Mouse (Mus musculus): ENCODE measurements around the gene Narf. TPM values are rescaled to one million over a fixed set of nuclear protein-coding genes. Genes with fewer than 3 reads are reported as not detected.

The Narf gene
- polyA plus RNA-seq (2015; fragmentation: Illumina TruSeq; extraction: RNeasy Lipid Tissue Mini Kit (QIAGEN cat#74804); ENCODE audit: insufficient read depth, low read depth, low replicate concordance), result 3.6 TPM

DNA sequence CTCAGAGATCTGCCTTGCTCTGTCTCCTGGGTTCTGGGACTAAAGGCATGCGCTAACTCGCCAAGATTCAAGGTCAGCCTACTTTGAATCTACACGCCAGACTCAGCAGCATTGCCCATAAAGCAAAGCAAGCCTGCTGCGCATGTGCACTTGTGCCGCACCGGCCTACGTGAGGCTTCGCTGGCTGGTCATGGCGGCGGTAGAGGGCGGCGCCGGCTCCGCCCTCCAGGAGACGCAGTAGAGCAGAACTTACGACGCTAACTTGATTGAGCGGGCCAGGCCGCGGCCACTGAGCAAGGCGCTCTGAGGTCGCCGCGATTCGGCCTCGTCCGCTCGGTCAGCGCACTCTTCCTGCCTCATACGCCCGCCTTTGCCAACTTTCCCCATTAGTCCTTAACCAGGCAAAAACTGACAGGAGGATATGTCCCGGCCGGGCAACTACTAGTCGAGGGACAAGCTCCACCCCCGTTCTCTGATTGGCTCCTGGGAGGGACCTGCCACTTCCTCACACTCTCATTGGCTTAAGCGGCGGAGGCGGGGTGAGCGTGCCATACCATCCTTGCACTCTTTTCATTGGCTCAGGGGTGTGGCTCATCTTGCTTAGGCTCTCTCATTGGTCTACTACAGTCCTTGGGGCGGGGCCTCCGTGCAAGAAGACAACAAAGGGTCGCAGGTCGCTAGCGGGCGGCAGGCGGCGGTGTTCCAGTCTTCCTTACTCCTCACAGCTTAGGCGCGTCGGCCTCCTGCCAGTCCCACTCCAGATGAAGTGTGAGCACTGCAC is at the start of gene Narf:
Gene Narf (plus strand): TSS at position 690 of the 781 bp plus-strand sequence.

DNA sequence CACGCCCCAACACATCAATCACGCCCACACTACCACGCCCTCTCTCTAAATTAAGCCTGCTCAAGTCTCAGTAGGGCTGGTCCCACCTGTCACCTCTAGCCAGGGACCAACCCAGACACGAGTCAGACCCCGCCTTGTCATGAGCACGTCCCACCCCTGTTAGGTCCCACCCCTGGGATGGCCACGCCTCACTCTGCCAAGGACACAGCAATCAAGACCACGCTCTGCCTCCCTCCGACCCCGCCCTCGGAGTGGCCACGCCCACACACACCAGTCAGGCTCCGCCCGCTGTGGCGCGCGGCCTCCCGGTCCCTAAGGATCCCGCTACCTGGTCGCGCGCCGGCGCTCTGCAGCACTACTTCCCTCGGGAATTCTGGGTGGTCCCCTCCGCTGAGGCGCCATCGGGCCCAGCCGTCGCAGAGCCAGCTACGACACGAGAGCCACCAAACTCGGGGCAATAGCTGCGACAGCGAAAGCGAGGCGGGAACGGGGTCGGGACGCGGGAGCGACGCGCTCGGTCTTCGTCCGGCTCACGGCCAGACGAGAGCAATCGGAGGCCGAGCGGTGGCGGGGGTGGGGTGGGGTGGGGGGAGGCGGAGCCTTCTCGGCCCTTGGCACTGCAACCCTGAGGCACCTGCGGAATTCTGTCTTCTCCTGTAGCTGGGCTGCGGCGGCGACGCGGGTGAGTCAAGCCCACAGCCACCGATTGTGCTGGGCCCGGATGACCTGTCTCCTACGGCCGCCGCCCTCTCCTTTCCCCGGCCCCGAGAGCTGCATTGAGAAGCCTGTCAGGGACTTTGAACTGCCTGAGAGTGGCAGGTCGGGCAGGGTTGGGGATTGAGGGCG is 32.7 kb upstream of the Narf start, which contains the start of the genes Hexdc and Ogfod3:
Gene Hexdc (plus strand): TSS at position 273 of the 846 bp plus-strand sequence.
Gene Ogfod3 (minus strand): TSS at position 551 of the 846 bp plus-strand sequence.

GRCm38 (mm10) chr11:121229018-121229439 is 8.0 kb upstream of the Narf start, which contains the start of gene Cybc1:
TSS of gene Cybc1 (minus strand) at chr11:121229322.

GRCm38 (mm10) chr11:121259160-121260100 is 22.4 kb downstream of the Narf start, which contains the start of gene Foxk2:
TSS of gene Foxk2 (plus strand) at chr11:121259990.

Other genes with a start within 250 kb of the Narf start
- gene Csnk1d, start 245.9 kb upstream of the Narf start, polyA plus RNA-seq (2015; fragmentation: Illumina TruSeq; extraction: RNeasy Lipid Tissue Mini Kit (QIAGEN cat#74804); ENCODE audit: insufficient read depth, low read depth, low replicate concordance), result 15.0 TPM
- gene Cd7, start 197.8 kb upstream of the Narf start, polyA plus RNA-seq (2015; fragmentation: Illumina TruSeq; extraction: RNeasy Lipid Tissue Mini Kit (QIAGEN cat#74804); ENCODE audit: insufficient read depth, low read depth, low replicate concordance), result not detected
- gene Sectm1b, start 173.7 kb upstream of the Narf start, polyA plus RNA-seq (2015; fragmentation: Illumina TruSeq; extraction: RNeasy Lipid Tissue Mini Kit (QIAGEN cat#74804); ENCODE audit: insufficient read depth, low read depth, low replicate concordance), result not detected
- gene Sectm1a, start 156.0 kb upstream of the Narf start, polyA plus RNA-seq (2015; fragmentation: Illumina TruSeq; extraction: RNeasy Lipid Tissue Mini Kit (QIAGEN cat#74804); ENCODE audit: insufficient read depth, low read depth, low replicate concordance), result not detected
- gene Tex19.2, start 118.6 kb upstream of the Narf start, polyA plus RNA-seq (2015; fragmentation: Illumina TruSeq; extraction: RNeasy Lipid Tissue Mini Kit (QIAGEN cat#74804); ENCODE audit: insufficient read depth, low read depth, low replicate concordance), result not detected
- gene Tex19.1, start 91.1 kb upstream of the Narf start, polyA plus RNA-seq (2015; fragmentation: Illumina TruSeq; extraction: RNeasy Lipid Tissue Mini Kit (QIAGEN cat#74804); ENCODE audit: insufficient read depth, low read depth, low replicate concordance), result not detected
- not detected for gene Uts2r, start 77.0 kb upstream of the Narf start, polyA plus RNA-seq (2015; fragmentation: Illumina TruSeq; extraction: RNeasy Lipid Tissue Mini Kit (QIAGEN cat#74804); ENCODE audit: insufficient read depth, low read depth, low replicate concordance)
- gene Hexdc, start 32.8 kb upstream of the Narf start, polyA plus RNA-seq (2015; fragmentation: Illumina TruSeq; extraction: RNeasy Lipid Tissue Mini Kit (QIAGEN cat#74804); ENCODE audit: insufficient read depth, low read depth, low replicate concordance), result 6.0 TPM
- gene Ogfod3, start 32.5 kb upstream of the Narf start, polyA plus RNA-seq (2015; fragmentation: Illumina TruSeq; extraction: RNeasy Lipid Tissue Mini Kit (QIAGEN cat#74804); ENCODE audit: insufficient read depth, low read depth, low replicate concordance), result 3.0 TPM
- gene Cybc1, start 7.9 kb upstream of the Narf start, polyA plus RNA-seq (2015; fragmentation: Illumina TruSeq; extraction: RNeasy Lipid Tissue Mini Kit (QIAGEN cat#74804); ENCODE audit: insufficient read depth, low read depth, low replicate concordance), result 7.9 TPM
- 3.7 TPM for gene Foxk2, start 22.7 kb downstream of the Narf start, polyA plus RNA-seq (2015; fragmentation: Illumina TruSeq; extraction: RNeasy Lipid Tissue Mini Kit (QIAGEN cat#74804); ENCODE audit: insufficient read depth, low read depth, low replicate concordance)
- gene Wdr45b, start 117.2 kb downstream of the Narf start, polyA plus RNA-seq (2015; fragmentation: Illumina TruSeq; extraction: RNeasy Lipid Tissue Mini Kit (QIAGEN cat#74804); ENCODE audit: insufficient read depth, low read depth, low replicate concordance), result 8.1 TPM
- 2.3 TPM for gene Rab40b, start 151.0 kb downstream of the Narf start, polyA plus RNA-seq (2015; fragmentation: Illumina TruSeq; extraction: RNeasy Lipid Tissue Mini Kit (QIAGEN cat#74804); ENCODE audit: insufficient read depth, low read depth, low replicate concordance)
- gene Fn3krp, start 184.1 kb downstream of the Narf start, polyA plus RNA-seq (2015; fragmentation: Illumina TruSeq; extraction: RNeasy Lipid Tissue Mini Kit (QIAGEN cat#74804); ENCODE audit: insufficient read depth, low read depth, low replicate concordance), result 2.5 TPM
- gene Fn3k, start 197.7 kb downstream of the Narf start, polyA plus RNA-seq (2015; fragmentation: Illumina TruSeq; extraction: RNeasy Lipid Tissue Mini Kit (QIAGEN cat#74804); ENCODE audit: insufficient read depth, low read depth, low replicate concordance), result 5.2 TPM
- 11.4 TPM for gene Tbcd, start 214.7 kb downstream of the Narf start, polyA plus RNA-seq (2015; fragmentation: Illumina TruSeq; extraction: RNeasy Lipid Tissue Mini Kit (QIAGEN cat#74804); ENCODE audit: insufficient read depth, low read depth, low replicate concordance)

All from pancreas, adult 10 weeks (tissue).